Mouse (Mus musculus) intestine, embryonic 14.5 days (tissue): Measurements from ENCODE around the gene Spdye4a. TPM values are rescaled to one million over a fixed set of nuclear protein-coding genes. Genes with fewer than 3 reads are reported as not detected.

ENCODE experiments used
- ATAC-seq: fragments of 200-750 bp; cut with Nextera tagmentation; replicated peaks from 2 replicates; pipeline ENCODE4 v1.8.0; 2017; ENCODE audit warnings: low read depth, moderate number of reproducible peaks, moderate TSS enrichment, moderate library complexity; ENCODE audit not compliant: low FRiP score, low TSS enrichment
- DNase-seq: peaks from one replicate; pipeline ENCODE4 v3.0.0-alpha.2; 2018; ENCODE audit warnings: low spot score
- H3K27ac ChIP-seq: fragments of 300-500 bp; sonication (generic); 2 replicates; pipeline ENCODE4 v1.5.1; 2014; ENCODE audit warnings: low read depth, mild to moderate bottlenecking, control low read depth
- H3K27me3 ChIP-seq: fragments of 300-500 bp; sonication (generic); replicated peaks from 2 replicates; pipeline ENCODE4 v1.6.1; 2014; ENCODE audit warnings: low read length, control low read depth; ENCODE audit not compliant: control insufficient read depth, insufficient read depth
- H3K36me3 ChIP-seq: fragments of 300-500 bp; sonication (generic); 2 replicates; pipeline ENCODE4 v1.6.1; 2014; ENCODE audit warnings: low read length, control low read depth; ENCODE audit not compliant: control insufficient read depth, insufficient read depth
- H3K4me1 ChIP-seq: fragments of 300-500 bp; sonication (generic); replicated peaks from 2 replicates; pipeline ENCODE4 v1.6.1; 2014; ENCODE audit warnings: low read length, control low read depth, mixed read lengths; ENCODE audit not compliant: control insufficient read depth, insufficient read depth
- H3K4me2 ChIP-seq: fragments of 300-500 bp; sonication (generic); 2 replicates; pipeline ENCODE4 v1.6.1; 2014; ENCODE audit warnings: low read length
- H3K4me3 ChIP-seq: fragments of 300-500 bp; sonication (generic); 2 replicates; pipeline ENCODE4 v1.5.1; 2014; ENCODE audit warnings: low read depth, low read length, control low read depth, mixed read lengths
- H3K9ac ChIP-seq: fragments of 300-500 bp; sonication (generic); 2 replicates; pipeline ENCODE4 v1.6.1; 2014; ENCODE audit warnings: mild to moderate bottlenecking, low read length
- H3K9me3 ChIP-seq: fragments of 300-500 bp; sonication (generic); 2 replicates; pipeline ENCODE4 v1.6.1; 2016; ENCODE audit warnings: low read length, control low read depth; ENCODE audit not compliant: control insufficient read depth
- WGBS: fragments of 180-500 bp; shearing (Covaris S2); extraction: QIAGEN DNeasy Blood & Tissue Kit; methylation state at CpG from one replicate; pipeline ENCODE4 v1.1.7; 2014; 5-methylcytosine and 5-hydroxymethylcytosine counted together
- polyA plus RNA-seq: library from polyadenylated mRNA; unstranded; fragments of >200 nt; fragmentation: Nextera tagmentation; extraction: Ambion mirVana; gene quantifications from 2 replicates; pipeline ENCODE4 v1.2.1, GENCODE M21; 2014

Gene Spdye4a
- polyA plus RNA-seq, 1 experiment from 2014 or later: not detected

DNA sequence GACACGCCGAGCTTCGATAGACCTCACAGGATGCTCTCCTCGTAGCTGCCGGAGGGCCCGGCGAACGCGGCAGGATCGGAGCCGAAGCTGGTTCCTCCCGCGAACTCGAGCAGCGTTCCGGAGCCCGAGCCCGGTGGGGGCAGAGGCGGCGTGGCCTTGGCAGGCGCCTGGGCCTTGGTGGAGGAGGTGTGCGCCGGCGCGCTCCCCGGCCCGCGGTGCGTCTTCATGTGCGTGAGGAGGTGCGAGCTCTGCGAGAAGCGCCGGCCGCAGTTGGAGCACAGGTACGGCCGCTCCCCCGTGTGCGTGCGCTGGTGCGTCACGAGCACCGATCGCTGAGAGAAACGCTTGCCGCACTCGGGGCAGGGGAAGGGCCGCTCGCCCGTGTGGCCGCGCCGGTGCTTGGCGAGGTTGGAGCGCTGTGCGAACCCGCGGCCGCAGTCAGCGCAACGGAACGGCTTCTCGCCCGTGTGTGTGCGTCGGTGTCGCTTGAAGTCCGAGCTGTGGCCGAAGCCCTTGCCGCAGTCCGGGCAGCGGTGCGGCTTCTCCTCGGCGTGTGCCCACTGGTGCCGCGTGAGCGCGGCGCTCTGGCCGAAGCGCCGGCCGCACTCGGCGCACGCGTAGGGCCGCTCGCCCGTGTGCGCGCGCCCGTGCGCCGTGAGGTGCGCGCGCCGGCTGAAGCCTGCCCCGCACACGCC, 26.6 kb upstream of the Spdye4a start:
- H3K4me2 ChIP-seq: peak overlapping the region; percentile 62
- peaks cover 62% of the 10 kb centered on the region for H3K27me3 ChIP-seq
- H3K9ac ChIP-seq: no peak overlapping the region
- H3K4me3 ChIP-seq: peak overlapping the region; percentile 33
- peaks cover 4% of the 10 kb centered on the region for H3K4me1 ChIP-seq
- H3K9me3 ChIP-seq: no peaks in the 10 kb centered on the region
- ATAC-seq (peak; percentile 18; the same call in 1 of the 2 replicates), DNase-seq (peak; percentile 79)
- H3K36me3 ChIP-seq: peaks cover 31% of the 10 kb centered on the region
- no peak overlapping the region for H3K27ac ChIP-seq
- 5% methylated on average over 98 of the region's 103 CpGs for WGBS

DNA sequence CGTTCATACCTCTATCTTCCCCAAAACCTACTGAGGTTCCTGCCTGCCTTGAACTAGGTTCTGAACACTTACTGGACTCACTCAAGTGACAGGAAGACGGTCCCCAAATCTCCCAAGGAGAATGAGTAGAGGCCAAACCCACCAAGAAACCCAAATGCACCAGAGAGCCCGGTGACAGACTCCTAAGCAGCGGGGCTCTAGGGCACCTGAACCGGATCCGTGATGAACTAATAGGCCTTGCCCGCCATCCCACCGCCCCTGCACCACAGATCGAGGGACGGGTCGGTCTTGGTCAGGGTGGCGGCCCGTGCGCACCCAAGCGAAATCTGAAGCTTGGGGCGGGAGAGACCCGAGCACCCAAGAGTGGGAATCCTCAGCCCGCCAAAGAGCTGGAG, 26.1 kb upstream of the Spdye4a start:
- ATAC-seq (no peak), DNase-seq (no peak)
- H3K27me3 ChIP-seq: peaks cover 62% of the 10 kb centered on the region
- no peak overlapping the region for H3K4me2 ChIP-seq
- H3K9me3 ChIP-seq: no peaks in the 10 kb centered on the region
- H3K27ac ChIP-seq: no peak overlapping the region
- WGBS: 41% methylated on average over 18 of the region's 18 CpGs
- peak overlapping the region; percentile 33; the same call in 1 of the 2 replicates for H3K4me3 ChIP-seq
- peaks cover 36% of the 10 kb centered on the region for H3K36me3 ChIP-seq
- H3K9ac ChIP-seq: no peak overlapping the region
- peaks cover 4% of the 10 kb centered on the region for H3K4me1 ChIP-seq

DNA sequence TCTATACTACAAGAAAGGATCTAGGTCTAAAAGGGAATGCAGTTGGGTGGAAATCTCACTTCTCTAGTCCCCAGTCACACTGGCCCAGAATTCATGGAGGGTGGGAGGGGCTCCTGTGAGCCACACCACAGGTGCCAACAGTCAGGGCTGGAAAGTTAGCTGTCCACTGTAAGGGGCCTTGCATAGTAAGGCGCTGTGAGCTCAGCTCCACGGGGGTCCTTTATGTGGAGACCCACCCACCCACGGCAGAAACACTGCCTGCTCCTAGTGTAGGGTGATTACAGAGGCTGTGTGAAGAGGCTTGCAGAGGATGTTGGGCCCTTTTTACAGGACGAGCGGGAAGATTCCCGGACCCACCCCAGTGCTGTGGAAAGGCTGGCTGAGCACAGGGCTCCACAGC, 25.3 kb upstream of the Spdye4a start:
- Histone ChIP-seq H3K36me3 (peaks cover 39% of the 10 kb centered on the region), H3K4me3 (no peak overlapping the region), H3K9ac (no peak overlapping the region), H3K9me3 (no peaks in the 10 kb centered on the region), H3K27ac (no peak overlapping the region), H3K4me1 (peaks cover 4% of the 10 kb centered on the region), H3K27me3 (peaks cover 60% of the 10 kb centered on the region), H3K4me2 (no peak overlapping the region)
- WGBS: 62% methylated on average over 6 of the region's 6 CpGs
- no peak for ATAC-seq
- DNase-seq: no peak

GRCm38 (mm10) chr5:143244926-143245325, 18.2 kb upstream of the Spdye4a start:
- no peak for DNase-seq
- Histone ChIP-seq H3K4me2 (no peak overlapping the region), H3K9ac (no peak overlapping the region), H3K36me3 (peaks cover 91% of the 10 kb centered on the region), H3K4me1 (no peaks in the 10 kb centered on the region), H3K4me3 (no peak overlapping the region), H3K27me3 (no peaks in the 10 kb centered on the region), H3K9me3 (no peaks in the 10 kb centered on the region), H3K27ac (no peak overlapping the region)
- WGBS: 97% methylated on average over 26 of the region's 26 CpGs
- no peak for ATAC-seq

DNA sequence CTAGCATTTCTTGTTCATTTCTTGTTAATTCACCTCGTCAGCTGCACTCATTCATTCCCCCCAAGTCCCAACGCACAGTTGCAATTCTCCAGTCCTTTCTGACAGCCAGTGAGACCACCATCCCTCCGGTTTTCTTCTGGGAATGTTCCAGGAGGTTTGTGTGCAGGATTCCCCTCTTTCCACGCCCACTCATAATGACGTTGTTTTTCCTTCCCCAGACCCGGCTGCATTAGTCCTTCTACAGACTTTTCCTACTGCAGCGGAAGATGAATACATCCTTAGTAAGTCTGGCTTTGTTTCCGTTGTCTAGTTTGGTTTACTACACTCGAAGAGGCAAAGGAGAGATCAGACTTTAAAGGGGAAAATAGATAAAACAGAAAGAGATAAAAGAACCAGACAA, 9.3 kb upstream of the Spdye4a start:
- no peak for DNase-seq
- no peak for ATAC-seq
- WGBS: 40% methylated on average over 9 of the region's 9 CpGs

DNA sequence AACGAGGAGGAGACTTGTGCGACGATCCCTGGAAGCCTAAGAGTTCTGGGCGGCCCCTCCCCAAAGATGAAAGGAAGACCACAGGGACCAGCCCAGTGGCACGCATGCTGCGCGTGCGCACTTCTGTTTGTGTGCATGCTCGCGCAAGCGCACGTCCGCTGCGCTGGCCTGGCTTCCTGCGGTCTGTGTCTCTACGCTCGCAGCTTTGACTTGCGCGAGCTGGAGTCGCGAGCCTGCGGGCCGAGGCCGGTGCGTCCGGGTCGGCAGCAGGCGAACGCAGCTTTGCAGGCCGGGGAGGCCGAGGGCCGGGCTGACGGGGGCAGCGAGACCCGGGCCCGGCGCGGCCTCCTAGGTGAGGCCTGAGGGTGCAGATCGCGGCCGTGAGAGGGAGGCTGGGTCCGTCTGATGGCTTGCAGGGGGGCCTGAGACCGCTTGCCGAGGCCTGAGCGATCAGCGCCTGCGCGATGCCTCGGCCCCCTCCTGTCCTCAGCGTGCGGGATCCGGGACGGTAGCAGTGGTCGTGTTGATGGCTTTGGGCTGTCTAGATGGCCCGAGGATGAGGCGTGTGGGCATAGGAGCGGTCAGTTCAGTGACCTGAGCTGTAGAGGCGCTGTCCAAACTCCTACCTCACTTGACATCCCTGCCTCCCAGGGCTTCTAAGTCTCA, 8.5 kb upstream of the Spdye4a start, which contains the start of gene Zfp12:
Gene Zfp12, plus strand, starts transcription at position 136 of the 666 bp plus-strand sequence.
- Histone ChIP-seq H3K9me3 (no peaks in the 10 kb centered on the region), H3K9ac (peak within 1 kb of the TSS; percentile 89), H3K27me3 (no peaks in the 10 kb centered on the region), H3K4me1 (peaks cover 12% of the 10 kb centered on the region), H3K36me3 (peaks cover 32% of the 10 kb centered on the region), H3K27ac (peak within 1 kb of the TSS; percentile 97), H3K4me3 (peak within 1 kb of the TSS; percentile 88), H3K4me2 (peak within 1 kb of the TSS; percentile 78)
- ATAC-seq (peak; percentile 99), DNase-seq (peak; percentile 89)
- whole genome bisulfite sequencing: under 1% methylated on average over 56 of the region's 58 CpGs

More for the DNA sequence above, 9.3 kb upstream of the Spdye4a start:
- Histone ChIP-seq H3K4me1 (peaks cover 12% of the 10 kb centered on the region), H3K9ac (peak overlapping the region; percentile 89), H3K27ac (no peak overlapping the region), H3K4me3 (peak overlapping the region; percentile 88), H3K36me3 (peaks cover 40% of the 10 kb centered on the region), H3K27me3 (no peaks in the 10 kb centered on the region), H3K9me3 (no peaks in the 10 kb centered on the region), H3K4me2 (peak overlapping the region; percentile 78)

DNA sequence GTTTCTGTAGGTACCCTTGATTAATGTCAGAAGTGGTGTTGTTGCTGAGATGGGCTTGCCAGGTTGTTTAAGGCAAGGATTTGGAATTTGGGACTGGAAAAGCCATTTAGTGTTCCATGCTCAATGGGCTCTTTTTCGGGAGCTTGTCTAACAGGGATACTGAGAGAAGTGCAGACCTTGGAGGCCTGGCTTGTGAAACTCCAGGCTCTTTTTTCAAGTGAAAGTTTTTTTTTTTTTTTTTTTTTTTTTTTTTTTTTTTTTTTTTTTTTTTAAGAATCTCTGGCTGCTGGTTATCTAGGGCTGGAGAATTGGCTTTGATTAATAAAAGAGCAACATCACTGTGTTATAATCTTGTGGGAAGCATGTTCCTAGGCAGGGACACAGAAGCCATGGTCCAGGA, 4.4 kb downstream of the Spdye4a start:
- H3K27me3 ChIP-seq: no peaks in the 10 kb centered on the region
- 80% methylated on average over 1 of the region's 1 CpGs for WGBS
- ATAC-seq: no peak

DNA sequence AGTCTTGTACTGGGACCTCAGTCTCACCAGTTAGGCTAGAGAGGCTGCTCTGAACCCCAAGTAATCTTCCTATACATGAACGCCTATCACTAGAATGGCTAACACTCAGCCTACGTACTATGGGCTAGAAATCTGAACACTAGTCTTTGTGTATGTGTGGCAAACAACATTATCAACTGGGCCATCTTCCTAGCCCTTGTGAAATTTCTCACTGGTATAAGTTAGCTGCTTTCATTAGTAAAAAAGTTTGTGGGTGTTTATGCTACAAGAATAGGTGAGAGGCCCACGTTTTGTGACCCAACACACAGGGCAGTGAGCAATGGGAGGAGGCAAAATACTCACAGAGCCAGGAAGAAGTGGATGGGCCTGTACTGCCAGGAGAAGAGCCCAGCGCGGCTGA, 5.7 kb downstream of the Spdye4a start:
- no peaks in the 10 kb centered on the region for H3K4me1 ChIP-seq
- H3K4me3 ChIP-seq: no peak overlapping the region
- no peak overlapping the region for H3K9ac ChIP-seq
- H3K36me3 ChIP-seq: no peaks in the 10 kb centered on the region
- no peak overlapping the region for H3K4me2 ChIP-seq
- no peaks in the 10 kb centered on the region for H3K9me3 ChIP-seq
- H3K27ac ChIP-seq: no peak overlapping the region
- DNase-seq: no peak
- ATAC-seq: no peak
- WGBS: 70% methylated on average over 5 of the region's 5 CpGs
- no peaks in the 10 kb centered on the region for H3K27me3 ChIP-seq

More for the DNA sequence above, 4.4 kb downstream of the Spdye4a start:
- H3K4me1 ChIP-seq: no peaks in the 10 kb centered on the region
- no peaks in the 10 kb centered on the region for H3K36me3 ChIP-seq
- H3K27ac ChIP-seq: no peak overlapping the region
- no peaks in the 10 kb centered on the region for H3K9me3 ChIP-seq
- no peak for DNase-seq
- H3K4me3 ChIP-seq: no peak overlapping the region
- H3K4me2 ChIP-seq: no peak overlapping the region
- no peak overlapping the region for H3K9ac ChIP-seq
